Mouse (Mus musculus) liver, postnatal 0 days (tissue): ENCODE measurements around the gene Rtraf. TPM values are rescaled to one million over a fixed set of nuclear protein-coding genes. Genes with fewer than 3 reads are reported as not detected.
A peak's percentile ranks its signal among the peaks of the same experiment; 100 is the strongest.

Experiments
- ATAC-seq: fragments of 200-750 bp; cut with Nextera tagmentation; 2 replicates; pipeline ENCODE4 v1.8.0; 2017; ENCODE audit warnings: mild to moderate bottlenecking, moderate library complexity
- DNase-seq: peaks from one replicate; pipeline ENCODE4 v3.0.0-alpha.2; 2016
- H3K27ac ChIP-seq: fragments of 300-500 bp; sonication (generic); 2 replicates; pipeline ENCODE4 v1.5.1; 2014; ENCODE audit warnings: antibody characterized with exemption, moderate library complexity, mild to moderate bottlenecking, low read depth
- H3K27me3 ChIP-seq: fragments of 300-500 bp; sonication (generic); 2 replicates; pipeline ENCODE4 v1.6.1; 2014; ENCODE audit warnings: low read length, control low read depth, mixed read lengths; ENCODE audit not compliant: insufficient read depth
- H3K36me3 ChIP-seq: fragments of 300-500 bp; sonication (generic); replicated peaks from 2 replicates; pipeline ENCODE4 v1.6.1; 2014; ENCODE audit warnings: mild to moderate bottlenecking, control low read depth, low read length, moderate library complexity, mixed read lengths; ENCODE audit not compliant: insufficient read depth
- H3K4me1 ChIP-seq: fragments of 300-500 bp; sonication (generic); 2 replicates; pipeline ENCODE4 v1.6.1; 2014; ENCODE audit warnings: antibody characterized with exemption, mild to moderate bottlenecking, control low read depth; ENCODE audit not compliant: insufficient read depth
- H3K4me2 ChIP-seq: fragments of 300-500 bp; sonication (generic); 2 replicates; pipeline ENCODE4 v1.6.1; 2014; ENCODE audit warnings: low read depth, mild to moderate bottlenecking, low read length, moderate library complexity, mixed read lengths
- H3K4me3 ChIP-seq: fragments of 300-500 bp; sonication (generic); 2 replicates; pipeline ENCODE4 v1.5.1; 2014; ENCODE audit warnings: low read depth, low read length
- H3K9ac ChIP-seq: fragments of 300-500 bp; sonication (generic); replicated peaks from 2 replicates; pipeline ENCODE4 v1.6.1; 2014; ENCODE audit warnings: mild to moderate bottlenecking, moderate library complexity
- H3K9me3 ChIP-seq: fragments of 300-500 bp; sonication (generic); 2 replicates; pipeline ENCODE4 v1.6.1; 2016; ENCODE audit warnings: mild to moderate bottlenecking, control low read depth, low read length, mixed read lengths
- CTCF ChIP-seq: sonication (generic); IDR thresholded peaks from 2 replicates; pipeline ENCODE4 v1.5.1; 2016; ENCODE audit warnings: antibody characterized with exemption, low read depth
- EP300 ChIP-seq: IDR thresholded peaks from 2 replicates; pipeline ENCODE4 v1.6.1; 2016; ENCODE audit warnings: antibody characterized with exemption, low read depth, mild to moderate bottlenecking
- WGBS: fragments of 180-500 bp; shearing (Covaris S2); extraction: QIAGEN DNeasy Blood & Tissue Kit; methylation state at CpG from one replicate; pipeline ENCODE4 v1.1.7; 2014; ENCODE audit not compliant: insufficient replicate concordance; 5-methylcytosine and 5-hydroxymethylcytosine counted together
- polyA plus RNA-seq: library from polyadenylated mRNA; unstranded; fragments of >200 nt; fragmentation: Nextera tagmentation; extraction: Ambion mirVana; gene quantifications from 2 replicates; pipeline ENCODE4 v1.2.1, GENCODE M21; 2015

Rtraf gene
- polyA plus RNA-seq, 1 experiment from 2014 or later: 100 TPM

DNA sequence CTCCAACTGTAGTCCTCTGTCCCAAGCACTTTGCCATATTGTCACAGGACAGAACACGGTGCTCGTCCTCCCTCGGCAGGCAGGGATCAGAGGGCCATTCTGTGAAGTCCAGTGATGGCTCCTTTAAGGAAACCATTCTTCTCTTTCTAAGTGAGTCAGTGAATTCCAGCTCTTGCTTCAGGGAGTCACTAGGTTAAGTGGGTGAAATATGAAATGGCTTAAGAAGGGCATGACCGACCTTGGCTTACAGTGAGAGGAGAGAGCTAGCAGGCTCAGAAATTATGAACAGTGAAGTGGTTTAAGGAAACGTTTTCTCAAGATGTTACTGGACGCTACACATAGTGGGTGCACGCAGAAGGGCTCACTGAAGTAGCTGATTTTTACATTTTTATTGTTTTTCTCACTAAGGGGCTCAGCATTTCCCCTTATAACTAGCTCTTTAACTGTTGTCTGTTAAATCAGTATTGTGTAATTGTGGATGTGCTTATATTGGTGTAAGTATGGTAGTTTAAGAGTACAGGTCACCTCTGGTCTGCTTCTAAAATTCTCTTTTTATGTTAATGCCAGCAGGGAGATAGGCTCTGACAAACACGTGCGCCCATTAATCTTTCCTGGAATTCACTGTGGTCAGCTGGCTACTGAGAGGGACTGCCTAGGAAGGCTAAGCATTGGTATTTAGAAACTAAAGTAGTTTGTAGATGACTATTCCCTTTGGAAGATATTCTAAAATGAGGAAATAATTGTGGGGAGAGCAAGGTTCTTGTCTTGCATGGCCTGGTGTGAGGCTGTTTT lies 37.6 kb downstream of the Rtraf start:
- 0 out of 2 replicates have a peak, but pooled peaks cover 3% of the 10 kb centered on the region for H3K36me3 ChIP-seq
- no peaks in the 10 kb centered on the region for H3K27me3 ChIP-seq
- no peak overlapping the region for H3K4me3 ChIP-seq
- H3K9ac ChIP-seq: no peak overlapping the region
- H3K4me1 ChIP-seq: no peaks in the 10 kb centered on the region
- WGBS: 73% methylated on average over 9 of the region's 9 CpGs
- TF ChIP-seq EP300: no peak
- TF ChIP-seq CTCF: no peak
- no peaks in the 10 kb centered on the region for H3K9me3 ChIP-seq
- ATAC-seq (no peak), DNase-seq (no peak)
- H3K27ac ChIP-seq: no peak overlapping the region
- no peak overlapping the region for H3K4me2 ChIP-seq

DNA sequence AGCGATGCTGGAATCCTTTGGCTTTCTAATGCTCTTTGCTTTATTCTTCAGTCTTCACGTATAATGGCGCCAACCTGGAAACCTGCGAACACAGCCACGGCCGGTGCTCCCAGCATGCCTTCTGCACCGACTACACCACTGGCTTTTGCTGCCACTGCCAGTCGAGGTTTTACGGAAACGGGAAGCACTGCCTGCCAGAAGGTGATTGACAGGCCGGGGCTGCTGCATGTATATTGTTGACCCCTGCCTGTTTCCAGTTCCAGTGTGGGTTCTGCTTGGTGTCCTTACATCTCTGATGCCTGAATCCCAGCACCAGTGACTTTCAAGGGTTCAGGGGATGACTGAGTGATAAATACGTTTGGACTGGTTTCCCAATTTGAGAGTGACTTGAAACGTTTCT lies 45.7 kb downstream of the Rtraf start:
- DNase-seq (no peak), ATAC-seq (no peak)
- Histone ChIP-seq H3K9me3 (no peaks in the 10 kb centered on the region), H3K27me3 (no peaks in the 10 kb centered on the region), H3K9ac (no peak overlapping the region), H3K4me1 (no peaks in the 10 kb centered on the region), H3K27ac (no peak overlapping the region), H3K4me2 (no peak overlapping the region), H3K4me3 (no peak overlapping the region), H3K36me3 (0 out of 2 replicates have a peak, but pooled peaks cover 6% of the 10 kb centered on the region)
- TF ChIP-seq CTCF: no peak
- no peak for TF ChIP-seq EP300
- WGBS: 66% methylated on average over 13 of the region's 13 CpGs

DNA sequence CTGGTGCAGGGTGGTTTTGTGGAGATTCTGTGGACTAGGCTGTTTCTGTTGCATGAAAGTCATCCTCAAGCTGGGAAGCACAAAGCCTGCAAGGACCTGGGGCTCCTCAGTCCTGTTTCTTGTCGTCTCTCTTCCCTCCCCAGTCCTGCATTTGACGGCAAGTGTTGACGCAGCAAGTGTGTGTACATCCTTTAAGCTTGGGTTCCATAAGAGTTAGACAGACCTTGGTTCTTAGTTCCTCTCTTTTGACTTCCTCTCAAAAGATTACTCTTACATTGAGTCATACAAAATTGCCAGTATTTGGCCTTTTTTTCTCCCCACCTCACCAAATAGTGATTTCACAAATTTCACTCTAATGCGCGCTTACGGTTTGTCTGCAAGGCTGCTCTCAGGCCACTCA lies 46.3 kb downstream of the Rtraf start:
- Histone ChIP-seq H3K9me3 (no peaks in the 10 kb centered on the region), H3K4me2 (no peak overlapping the region), H3K36me3 (0 out of 2 replicates have a peak, but pooled peaks cover 6% of the 10 kb centered on the region), H3K4me3 (no peak overlapping the region), H3K9ac (no peak overlapping the region), H3K27ac (no peak overlapping the region), H3K27me3 (no peaks in the 10 kb centered on the region), H3K4me1 (no peaks in the 10 kb centered on the region)
- no peak for DNase-seq
- 81% methylated on average over 6 of the region's 6 CpGs for WGBS
- TF ChIP-seq CTCF: no peak
- no peak for TF ChIP-seq EP300
- ATAC-seq: peak; percentile 50; the same call in 1 of the 2 replicates

DNA sequence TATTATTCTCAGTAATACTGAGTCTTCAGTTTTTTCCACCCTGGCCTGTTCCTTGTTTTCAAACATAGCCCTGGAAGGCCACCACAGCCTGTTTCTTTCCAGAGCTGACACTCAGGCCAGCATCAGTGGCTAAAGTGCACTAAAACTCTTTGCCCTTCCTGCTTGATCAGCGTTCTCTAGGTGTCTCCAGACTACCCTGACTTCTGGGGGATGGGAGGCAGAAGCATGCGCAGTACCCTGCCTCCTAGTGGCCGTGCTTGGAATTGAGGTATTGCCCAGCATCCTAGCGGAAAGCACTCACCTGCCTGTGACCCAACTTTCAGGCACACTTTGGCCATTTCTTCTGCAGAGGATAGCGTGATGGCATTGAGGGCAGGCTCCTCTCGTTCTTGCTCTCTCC lies 46.7 kb downstream of the Rtraf start:
- 55% methylated on average over 6 of the region's 6 CpGs for WGBS
- TF ChIP-seq EP300 (no peak), CTCF (peak; percentile 85)
- Histone ChIP-seq H3K4me2 (no peak overlapping the region), H3K4me1 (no peaks in the 10 kb centered on the region), H3K9me3 (no peaks in the 10 kb centered on the region), H3K27ac (no peak overlapping the region), H3K4me3 (no peak overlapping the region), H3K36me3 (0 out of 2 replicates have a peak, but pooled peaks cover 6% of the 10 kb centered on the region), H3K27me3 (no peaks in the 10 kb centered on the region), H3K9ac (no peak overlapping the region)
- DNase-seq (peak; percentile 61), ATAC-seq (peak; percentile 61; the same call in 1 of the 2 replicates)

DNA sequence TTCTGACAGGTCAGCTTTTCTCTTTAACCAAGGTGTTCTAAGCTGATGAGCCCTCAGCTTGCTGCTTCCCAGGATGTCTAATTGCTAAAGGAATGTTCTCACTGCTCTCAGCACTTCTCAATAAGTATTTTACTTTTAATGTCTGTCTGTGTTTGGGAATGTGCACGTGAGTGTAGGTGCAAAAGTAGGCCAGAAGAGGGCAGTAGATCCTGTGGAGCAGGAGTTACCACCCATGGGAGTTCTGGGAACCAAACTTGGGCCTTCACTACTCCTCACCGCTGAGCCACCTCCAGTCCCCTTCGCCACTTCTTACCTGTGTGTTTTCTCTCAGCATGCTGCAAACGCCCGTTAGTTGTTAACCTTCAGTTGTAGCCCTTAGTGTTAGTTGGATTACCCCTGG lies 47.4 kb downstream of the Rtraf start:
- H3K27ac ChIP-seq: no peak overlapping the region
- WGBS: 77% methylated on average over 5 of the region's 5 CpGs
- no peak overlapping the region for H3K9ac ChIP-seq
- no peak overlapping the region for H3K4me2 ChIP-seq
- no peak for TF ChIP-seq EP300
- TF ChIP-seq CTCF: peak; percentile 31
- no peaks in the 10 kb centered on the region for H3K9me3 ChIP-seq
- H3K4me1 ChIP-seq: no peaks in the 10 kb centered on the region
- H3K27me3 ChIP-seq: no peaks in the 10 kb centered on the region
- H3K36me3 ChIP-seq: 0 out of 2 replicates have a peak, but pooled peaks cover 6% of the 10 kb centered on the region
- ATAC-seq (no peak), DNase-seq (no peak)
- H3K4me3 ChIP-seq: no peak overlapping the region

DNA sequence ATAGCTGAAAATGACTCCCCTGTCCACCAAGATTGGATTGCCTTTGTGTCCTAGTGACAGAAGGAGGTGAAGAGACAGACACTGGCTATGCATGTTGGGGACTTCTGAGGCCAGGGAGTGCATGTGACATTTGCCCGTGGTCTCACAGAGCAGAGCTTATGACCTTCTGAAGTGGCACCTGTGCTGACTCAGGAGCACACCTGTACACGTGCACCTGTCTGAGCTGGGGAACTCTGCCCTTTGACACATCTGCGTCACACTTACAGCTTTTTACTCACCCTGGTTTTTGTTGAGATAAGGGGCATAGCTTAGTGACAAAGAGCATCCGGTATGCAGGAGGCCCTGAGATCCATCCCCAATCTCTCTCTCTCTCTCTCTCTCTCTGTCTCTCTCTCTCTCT lies 48.1 kb downstream of the Rtraf start:
- WGBS: 85% methylated on average over 4 of the region's 4 CpGs
- H3K4me2 ChIP-seq: no peak overlapping the region

More for the DNA sequence above, 48.1 kb downstream of the Rtraf start:
- H3K27ac ChIP-seq: no peak overlapping the region
- no peak for DNase-seq
- TF ChIP-seq EP300: no peak
- TF ChIP-seq CTCF: no peak
- H3K27me3 ChIP-seq: no peaks in the 10 kb centered on the region
- no peak for ATAC-seq
- H3K4me3 ChIP-seq: no peak overlapping the region
- 0 out of 2 replicates have a peak, but pooled peaks cover under 1% of the 10 kb centered on the region for H3K4me1 ChIP-seq
- 0 out of 2 replicates have a peak, but pooled peaks cover 6% of the 10 kb centered on the region for H3K36me3 ChIP-seq
- H3K9me3 ChIP-seq: no peaks in the 10 kb centered on the region
- no peak overlapping the region for H3K9ac ChIP-seq
